8 mouse cellular contexts compared by ENCODE assay signal in the genomic region with DNA sequence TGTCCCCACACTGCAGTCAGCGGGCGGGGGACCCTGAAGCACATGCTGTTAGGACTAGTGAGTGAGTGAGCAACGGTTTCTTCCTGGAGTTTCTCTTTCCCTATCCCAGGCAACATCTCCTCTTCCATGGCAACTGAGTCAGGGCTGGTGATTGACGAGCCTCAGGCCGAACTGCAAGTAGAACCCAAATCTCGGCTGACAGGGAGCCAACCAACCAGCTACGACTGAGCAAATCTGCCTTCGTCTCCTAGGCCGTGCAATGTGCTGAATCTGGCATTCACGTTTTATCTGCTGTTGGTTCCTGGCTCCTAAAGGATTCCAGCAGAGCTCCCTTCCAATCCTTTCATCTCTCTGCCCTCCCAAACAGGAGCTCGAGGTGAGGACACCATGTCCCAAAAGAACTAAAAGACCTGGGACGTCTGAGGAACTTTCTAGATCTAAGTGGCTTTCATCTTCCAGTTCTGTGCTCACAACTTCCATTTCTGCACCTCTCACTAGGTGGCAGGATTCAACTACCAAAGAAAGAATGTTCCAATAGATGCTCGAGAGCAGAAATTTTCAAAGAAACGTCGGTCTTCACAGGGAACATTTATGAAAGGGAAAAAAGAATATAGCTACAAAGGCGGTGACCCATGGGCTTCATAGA. TPM values are rescaled to one million over a fixed set of nuclear protein-coding genes. Genes with fewer than 3 reads are reported as not detected.
DNase-seq lines count a peak whose midpoint lies in the region; ATAC-seq and TF ChIP-seq lines count a peak whose summit lies in the region.

No protein-coding gene starts in this region.

- TF ChIP-seq CTCF in spleen, adult 2 months (IDR thresholded peaks at IDR 0.05; ENCODE audit: extremely low read depth, insufficient read depth, insufficient read length, insufficient replicate concordance), result no peak

- no peaks in the 10 kb centered on the region for H3K4me1 ChIP-seq in spleen, adult 2 months (ENCODE audit: control insufficient read depth, insufficient read depth, insufficient read length)

- intact Hi-C loops in left cerebral cortex, postnatal 4 days (cut with DNase I), result loop anchor here (2.0 kb wide), 2 partner anchors 88 to 118 kb away; no protein-coding TSS in a partner anchor

- WGBS in spleen, adult 2 months, result 54% methylated on average over 16 of the region's 16 CpGs

- ATAC-seq in frontal cortex, adult (ENCODE audit: low TSS enrichment), result peak; percentile 88
- ATAC-seq in monocyte, adult 5-6 weeks (replicated peaks; ENCODE audit: insufficient number of reproducible peaks, low FRiP score, low TSS enrichment, poor library complexity, severe bottlenecking), result no peak

- no peaks in the 10 kb centered on the region for H3K36me3 ChIP-seq in spleen, adult 2 months (ENCODE audit: control insufficient read depth, insufficient read depth, low read length)

- no peak for TF ChIP-seq POLR2A in spleen, adult 2 months (IDR thresholded peaks at IDR 0.05; ENCODE audit: low read depth, low read length)

- H3K27me3 ChIP-seq in spleen, adult 2 months (ENCODE audit: control insufficient read depth, insufficient read depth, low read length), result 0 out of 2 replicates have a peak, but pooled peaks cover 3% of the 10 kb centered on the region

- peak overlapping the region; percentile 51; the same call in 1 of the 2 replicates for H3K27ac ChIP-seq in spleen, adult 2 months (ENCODE audit: insufficient read depth, low read length)

- no peak overlapping the region; the same call in 1 of the 2 replicates for H3K4me3 ChIP-seq in spleen, adult 2 months (ENCODE audit: extremely low read depth, insufficient read depth, insufficient read length)

- DNase-seq in spleen, adult 2 months (ENCODE audit: low read depth in 1 of 2, low spot score in 2 of 2), result no peak
- DNase-seq in spleen, postnatal 14 days (ENCODE audit: low spot score in 2 of 2), result no peak
- DNase-seq in adipocyte (ENCODE audit: low spot score), result peak; percentile 70
- DNase-seq in kidney, adult 8-10 months, result peak; percentile 31 to 49
- peak; percentile 5 for DNase-seq in left cerebral cortex, postnatal 4 days
- DNase-seq in right cerebral cortex, adult 18-20 months, result peak; percentile 39

RNA-seq across cellular contexts. Expression of a gene that starts 1.6 kb away (rescaled TPM):
- 6.8 and 7.8 TPM in 2 replicates for polyA plus RNA-seq in spleen, adult 2 months (2012; rRNA removed)
- 1 to 10 TPM; 2.2 to 3.0 TPM for total RNA-seq in left cerebral cortex, postnatal 4 days (2021)
- total RNA-seq in monocyte, adult 5-6 weeks (2017), result 0.39 TPM in 1 of 3 replicates, not detected in the others

RNA-seq across cellular contexts. Expression of a gene that starts 32.9 kb away (rescaled TPM):
- polyA plus RNA-seq in spleen, adult 2 months (2012; rRNA removed), result 17.2 and 26.4 TPM in 2 replicates
- 10 to 100 TPM; 21.1 to 22.7 TPM for total RNA-seq in left cerebral cortex, postnatal 4 days (2021)
- total RNA-seq in monocyte, adult 5-6 weeks (2017), result 4.2 to 14.4 TPM (median 7.1 TPM) in 3 replicates

Comparison
In these comparisons a context has a peak if more than half of its experiments do, and no peak if none do; other contexts are left out.
1. DNase-seq: peak in adipocyte (single experiment), kidney, adult 8-10 months (2 of 2), left cerebral cortex, postnatal 4 days (single experiment) and right cerebral cortex, adult 18-20 months (single experiment); none in spleen, adult 2 months (0 of 2) and spleen, postnatal 14 days (0 of 2).